Mouse (Mus musculus) heart, embryonic 12.5 days (tissue): ENCODE data around the gene Rabgap1l. TPM values are rescaled to one million over a fixed set of nuclear protein-coding genes. Genes with fewer than 3 reads are reported as not detected.

Experiments used
- ATAC-seq: fragments of 200-750 bp; cut with Nextera tagmentation; 2 replicates; pipeline ENCODE4 v1.8.0; 2017; ENCODE audit warnings: moderate TSS enrichment, moderate library complexity; ENCODE audit not compliant: insufficient number of reproducible peaks, low FRiP score
- H3K27ac ChIP-seq: fragments of 300-500 bp; sonication (generic); 2 replicates; pipeline ENCODE4 v1.5.1; 2016; ENCODE audit warnings: mild to moderate bottlenecking, moderate library complexity; ENCODE audit not compliant: poor library complexity, severe bottlenecking
- H3K27me3 ChIP-seq: fragments of 300-500 bp; sonication (generic); replicated peaks from 2 replicates; pipeline ENCODE4 v1.6.1; 2016; ENCODE audit warnings: mild to moderate bottlenecking, moderate library complexity
- H3K36me3 ChIP-seq: fragments of 300-500 bp; sonication (generic); 2 replicates; pipeline ENCODE4 v1.6.1; 2016; ENCODE audit warnings: mild to moderate bottlenecking, moderate library complexity
- H3K4me1 ChIP-seq: fragments of 300-500 bp; sonication (generic); replicated peaks from 2 replicates; pipeline ENCODE4 v1.6.1; 2016; ENCODE audit warnings: mild to moderate bottlenecking
- H3K4me2 ChIP-seq: fragments of 300-500 bp; sonication (generic); 2 replicates; pipeline ENCODE4 v1.6.1; 2016; ENCODE audit warnings: mild to moderate bottlenecking, moderate library complexity
- H3K4me3 ChIP-seq: fragments of 300-500 bp; sonication (generic); 2 replicates; pipeline ENCODE4 v1.5.1; 2016; ENCODE audit warnings: mild to moderate bottlenecking
- H3K9ac ChIP-seq: fragments of 300-500 bp; sonication (generic); 2 replicates; pipeline ENCODE4 v1.6.1; 2016; ENCODE audit warnings: mild to moderate bottlenecking, moderate library complexity
- H3K9me3 ChIP-seq: fragments of 300-500 bp; sonication (generic); replicated peaks from 2 replicates; pipeline ENCODE4 v1.6.1; 2016; ENCODE audit warnings: mild to moderate bottlenecking, moderate library complexity
- WGBS: fragments of 180-500 bp; shearing (Covaris S2); methylation state at CpG from one replicate; pipeline ENCODE4 v1.1.7; 2016; 5-methylcytosine and 5-hydroxymethylcytosine counted together
- polyA plus RNA-seq: library from polyadenylated mRNA; unstranded; fragments of >200 nt; fragmentation: Nextera tagmentation; extraction: Ambion mirVana; gene quantifications from 2 replicates; pipeline ENCODE4 v1.2.1, GENCODE M21; 2016

Rabgap1l gene
- polyA plus RNA-seq, 1 experiment from 2014 or later, result 81.0 TPM

- no peaks in the 10 kb centered on the region for H3K4me1 ChIP-seq
- no peaks in the 10 kb centered on the region for H3K9me3 ChIP-seq
- H3K4me2 ChIP-seq, result no peak overlapping the region
- no peak overlapping the region for H3K4me3 ChIP-seq
- no peaks in the 10 kb centered on the region for H3K27me3 ChIP-seq
- H3K9ac ChIP-seq, result no peak overlapping the region
- H3K36me3 ChIP-seq, result no peaks in the 10 kb centered on the region
- H3K27ac ChIP-seq, result peak overlapping the region; percentile 44; the same call in 1 of the 2 replicates
- ATAC-seq, result no peak
Measured at GRCm38 (mm10) chr1:160233921-160234320, 559.1 kb downstream of the Rabgap1l start.

- Histone ChIP-seq H3K27me3 (no peaks in the 10 kb centered on the region), H3K9me3 (no peaks in the 10 kb centered on the region), H3K36me3 (no peaks in the 10 kb centered on the region), H3K4me3 (no peak overlapping the region), H3K9ac (no peak overlapping the region), H3K4me1 (no peaks in the 10 kb centered on the region), H3K27ac (no peak overlapping the region), H3K4me2 (no peak overlapping the region)
- ATAC-seq, result no peak
- WGBS, result 89% methylated on average over 3 of the region's 3 CpGs
Measured at GRCm38 (mm10) chr1:160232113-160232512, 560.9 kb downstream of the Rabgap1l start.

GRCm38 (mm10) chr1:160231013-160231412 lies 562.0 kb downstream of the Rabgap1l start:
- no peaks in the 10 kb centered on the region for H3K9me3 ChIP-seq
- H3K4me1 ChIP-seq, result no peaks in the 10 kb centered on the region
- no peak overlapping the region for H3K4me3 ChIP-seq
- ATAC-seq, result no peak
- H3K27ac ChIP-seq, result no peak overlapping the region
- WGBS, result 51% methylated on average over 4 of the region's 4 CpGs
- H3K27me3 ChIP-seq, result no peaks in the 10 kb centered on the region
- H3K4me2 ChIP-seq, result no peak overlapping the region
- no peak overlapping the region for H3K9ac ChIP-seq
- no peaks in the 10 kb centered on the region for H3K36me3 ChIP-seq

GRCm38 (mm10) chr1:160227850-160228249 lies 565.2 kb downstream of the Rabgap1l start:
- H3K36me3 ChIP-seq, result no peaks in the 10 kb centered on the region
- no peak overlapping the region for H3K9ac ChIP-seq
- no peak overlapping the region for H3K27ac ChIP-seq
- H3K9me3 ChIP-seq, result no peaks in the 10 kb centered on the region
- H3K4me3 ChIP-seq, result no peak overlapping the region
- no peaks in the 10 kb centered on the region for H3K27me3 ChIP-seq
- ATAC-seq, result no peak
- H3K4me2 ChIP-seq, result no peak overlapping the region
- H3K4me1 ChIP-seq, result no peaks in the 10 kb centered on the region

GRCm38 (mm10) chr1:160227196-160227595 lies 565.8 kb downstream of the Rabgap1l start:
- no peaks in the 10 kb centered on the region for H3K36me3 ChIP-seq
- no peaks in the 10 kb centered on the region for H3K9me3 ChIP-seq
- ATAC-seq, result no peak
- H3K27me3 ChIP-seq, result no peaks in the 10 kb centered on the region
- WGBS, result 78% methylated on average over 4 of the region's 4 CpGs
- H3K4me3 ChIP-seq, result no peak overlapping the region
- no peak overlapping the region for H3K9ac ChIP-seq
- H3K27ac ChIP-seq, result no peak overlapping the region
- no peak overlapping the region for H3K4me2 ChIP-seq
- H3K4me1 ChIP-seq, result no peaks in the 10 kb centered on the region

GRCm38 (mm10) chr1:160224093-160224492 lies 568.9 kb downstream of the Rabgap1l start:
- Histone ChIP-seq H3K27ac (no peak overlapping the region), H3K9me3 (no peaks in the 10 kb centered on the region), H3K36me3 (no peaks in the 10 kb centered on the region), H3K27me3 (no peaks in the 10 kb centered on the region), H3K4me3 (no peak overlapping the region), H3K4me1 (no peaks in the 10 kb centered on the region), H3K9ac (no peak overlapping the region), H3K4me2 (no peak overlapping the region)
- 67% methylated on average over 2 of the region's 2 CpGs for WGBS
- ATAC-seq, result no peak

- H3K36me3 ChIP-seq, result no peaks in the 10 kb centered on the region
- 77% methylated on average over 3 of the region's 3 CpGs for WGBS
- H3K4me2 ChIP-seq, result no peak overlapping the region
- no peak overlapping the region for H3K9ac ChIP-seq
- H3K27ac ChIP-seq, result no peak overlapping the region
- no peak overlapping the region for H3K4me3 ChIP-seq
- no peaks in the 10 kb centered on the region for H3K9me3 ChIP-seq
- ATAC-seq, result no peak
- H3K27me3 ChIP-seq, result no peaks in the 10 kb centered on the region
- no peaks in the 10 kb centered on the region for H3K4me1 ChIP-seq
Measured at GRCm38 (mm10) chr1:160217898-160218297, 575.1 kb downstream of the Rabgap1l start.

- no peak for ATAC-seq
- no peaks in the 10 kb centered on the region for H3K27me3 ChIP-seq
- no peak overlapping the region for H3K27ac ChIP-seq
- H3K36me3 ChIP-seq, result 0 out of 2 replicates have a peak, but pooled peaks cover 1% of the 10 kb centered on the region
- no peak overlapping the region for H3K9ac ChIP-seq
- 93% methylated on average over 7 of the region's 7 CpGs for WGBS
- H3K4me3 ChIP-seq, result no peak overlapping the region
- no peaks in the 10 kb centered on the region for H3K9me3 ChIP-seq
- H3K4me2 ChIP-seq, result no peak overlapping the region
- H3K4me1 ChIP-seq, result peaks cover 11% of the 10 kb centered on the region
Measured at GRCm38 (mm10) chr1:160214171-160214570, 578.8 kb downstream of the Rabgap1l start.

- WGBS, result under 1% methylated on average over 75 of the region's 76 CpGs
Measured at GRCm38 (mm10) chr1:160212703-160213669, 580.0 kb downstream of the Rabgap1l start, which contains the start of gene Cacybp. Gene Cacybp (minus strand): TSS chr1:160212875.

GRCm38 (mm10) chr1:160212123-160212691 lies 580.8 kb downstream of the Rabgap1l start:
- Histone ChIP-seq H3K4me1 (peaks cover 11% of the 10 kb centered on the region), H3K4me2 (peak overlapping the region; percentile 78), H3K27ac (peak overlapping the region; percentile 97), H3K9me3 (no peaks in the 10 kb centered on the region), H3K36me3 (peaks cover 10% of the 10 kb centered on the region), H3K27me3 (no peaks in the 10 kb centered on the region), H3K9ac (peak overlapping the region; percentile 88), H3K4me3 (peak overlapping the region; percentile 86)
- ATAC-seq, result peak; percentile 78
- WGBS, result under 1% methylated on average over 45 of the region's 45 CpGs

More at GRCm38 (mm10) chr1:160212703-160213669, 580.0 kb downstream of the Rabgap1l start, which contains the start of gene Cacybp:
- 0 out of 2 replicates have a peak, but pooled peaks cover 2% of the 10 kb centered on the region for H3K36me3 ChIP-seq
- H3K27ac ChIP-seq, result peak within 1 kb of the TSS; percentile 97
- H3K4me2 ChIP-seq, result peak within 1 kb of the TSS; percentile 78
- no peaks in the 10 kb centered on the region for H3K27me3 ChIP-seq
- H3K9me3 ChIP-seq, result no peaks in the 10 kb centered on the region
- peaks cover 11% of the 10 kb centered on the region for H3K4me1 ChIP-seq
- H3K9ac ChIP-seq, result peak within 1 kb of the TSS; percentile 88
- peak; percentile 98 for ATAC-seq
- peak within 1 kb of the TSS; percentile 86 for H3K4me3 ChIP-seq

GRCm38 (mm10) chr1:160211597-160212122 lies 581.4 kb downstream of the Rabgap1l start:
- peak overlapping the region; percentile 88 for H3K9ac ChIP-seq
- peaks cover 15% of the 10 kb centered on the region for H3K36me3 ChIP-seq
- no peak for ATAC-seq
- H3K4me3 ChIP-seq, result peak overlapping the region; percentile 86
- peak overlapping the region; percentile 97; the same call in 1 of the 2 replicates for H3K27ac ChIP-seq
- peak overlapping the region; percentile 78 for H3K4me2 ChIP-seq
- H3K9me3 ChIP-seq, result no peaks in the 10 kb centered on the region
- peaks cover 11% of the 10 kb centered on the region for H3K4me1 ChIP-seq
- 1% methylated on average over 8 of the region's 8 CpGs for WGBS
- no peaks in the 10 kb centered on the region for H3K27me3 ChIP-seq
